ENCODE assay signal across 23 mouse cellular contexts in the genomic region with DNA sequence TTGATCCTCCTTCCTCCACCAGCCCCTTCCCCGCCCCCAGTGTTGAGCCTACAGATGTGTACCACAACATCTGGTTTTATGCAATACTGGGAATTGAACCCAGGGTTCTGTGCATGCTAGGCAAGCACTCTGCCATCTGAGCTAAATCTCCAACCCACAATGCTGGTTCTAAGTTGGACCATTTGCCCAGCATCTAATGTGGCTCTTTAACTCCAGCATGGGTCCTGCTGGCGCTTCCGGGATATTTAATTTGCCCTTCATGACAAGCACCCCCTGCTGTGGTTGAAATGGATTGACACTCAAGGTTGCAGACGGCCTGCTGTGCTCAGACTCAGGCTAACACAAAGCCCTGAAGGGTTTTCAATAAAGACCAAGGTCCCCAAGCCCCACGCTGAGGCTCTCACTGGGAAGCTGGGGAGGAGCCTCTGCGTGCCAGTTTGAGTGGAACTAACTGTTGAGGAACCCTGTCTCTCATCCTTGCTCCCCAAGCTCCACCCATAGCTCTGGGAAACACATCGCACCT.
"Had no signal": no experiment of that assay in that cellular context is flagged by ENCODE, and none has a peak within 500 bp of the region (broad histone marks: within the 10 kb centered on the region; RNA-seq: fewer than 3 reads in every experiment).

No protein-coding gene starts in this region.

- H3K4me1 ChIP-seq: limb, embryonic 15.5 days; midbrain, embryonic 12.5 days; midbrain, embryonic 15.5 days; neural tube, embryonic 12.5 days; neural tube, embryonic 15.5 days had no signal

- H3K36me3 ChIP-seq: limb, embryonic 12.5 days; limb, embryonic 15.5 days; neural tube, embryonic 12.5 days had no signal

- H3K27ac ChIP-seq: limb, embryonic 12.5 days; limb, embryonic 15.5 days; liver, embryonic 14.5 days; midbrain, embryonic 12.5 days; midbrain, embryonic 15.5 days; neural tube, embryonic 12.5 days; neural tube, embryonic 15.5 days; stomach, postnatal 0 days had no signal

- H3K27me3 ChIP-seq: limb, embryonic 12.5 days; limb, embryonic 15.5 days; midbrain, embryonic 12.5 days; midbrain, embryonic 15.5 days; neural tube, embryonic 12.5 days; neural tube, embryonic 15.5 days had no signal

- H3K4me2 ChIP-seq: limb, embryonic 12.5 days; limb, embryonic 15.5 days; liver, embryonic 11.5 days; lung, embryonic 14.5 days; midbrain, embryonic 12.5 days; midbrain, embryonic 15.5 days; neural tube, embryonic 12.5 days; neural tube, embryonic 15.5 days had no signal

- H3K4me3 ChIP-seq: limb, embryonic 12.5 days; limb, embryonic 15.5 days; midbrain, embryonic 12.5 days; midbrain, embryonic 15.5 days; neural tube, embryonic 12.5 days; neural tube, embryonic 15.5 days had no signal

- H3K9me3 ChIP-seq: limb, embryonic 12.5 days; limb, embryonic 15.5 days; midbrain, embryonic 12.5 days; midbrain, embryonic 15.5 days; neural tube, embryonic 12.5 days; neural tube, embryonic 15.5 days had no signal

- ATAC-seq: liver, postnatal 0 days; midbrain, embryonic 15.5 days had no signal

- H3K9ac ChIP-seq: limb, embryonic 12.5 days; limb, embryonic 15.5 days; liver, embryonic 14.5 days; liver, postnatal 0 days; lung, embryonic 14.5 days; midbrain, embryonic 12.5 days; midbrain, embryonic 15.5 days; neural tube, embryonic 12.5 days; neural tube, embryonic 15.5 days had no signal

- DNase-seq: kidney, adult 9 months; kidney, postnatal 14 days; kidney, postnatal 4 days; left cerebral cortex, postnatal 4 days; liver, postnatal 0 days; lung, embryonic 14.5 days; lung, postnatal 10 days; lung, postnatal 36 days; right cerebral cortex, adult 18-20 months; right cerebral cortex, postnatal 14 days; right cerebral cortex, postnatal 4 days; thymus, adult 2 months; thymus, postnatal 14 days; thymus, postnatal 4 days had no signal
